Mouse (Mus musculus): ENCODE results near the gene Stx3. TPM values are rescaled to one million over a fixed set of nuclear protein-coding genes. Genes with fewer than 3 reads are reported as not detected.

Stx3 gene
- 1 to 10 TPM; 2.4 to 2.6 TPM for polyA plus RNA-seq (2017; shearing (Covaris generic))

GRCm38 (mm10) chr19:11819143-11819700, at the start of gene Stx3:
TSS of gene Stx3 (minus strand) at chr19:11819403.

GRCm38 (mm10) chr19:11860966-11861365, 41.8 kb upstream of the Stx3 start, which contains the start of gene Olfr1418:
TSS of gene Olfr1418 (minus strand) at chr19:11861066.

GRCm38 (mm10) chr19:11839119-11839518, 19.9 kb upstream of the Stx3 start, which contains the start of gene Olfr1417:
TSS of gene Olfr1417 (minus strand) at chr19:11839219.

GRCm38 (mm10) chr19:11770205-11770892, 48.9 kb downstream of the Stx3 start, which contains the start of gene Mrpl16:
TSS of gene Mrpl16 (plus strand) at chr19:11770391.

GRCm38 (mm10) chr19:11747298-11747697, 71.9 kb downstream of the Stx3 start, which contains the start of gene Gif:
TSS of gene Gif (plus strand) at chr19:11747554.

Other genes starting within 250 kb of the Stx3 start
- 10 to 100 TPM in 1 of 2 experiments, 1 to 10 TPM in 1; 9.3 to 10.1 TPM for gene Ms4a6d, start 214.6 kb downstream of the Stx3 start, polyA plus RNA-seq (2017; shearing (Covaris generic))
- gene Ms4a2, start 195.7 kb downstream of the Stx3 start, polyA plus RNA-seq (2017; shearing (Covaris generic)): under 1 TPM in 1 of 2 experiments, not detected in 1; 0.47 TPM
- not detected for gene Ms4a3, start 178.6 kb downstream of the Stx3 start, polyA plus RNA-seq (2017; shearing (Covaris generic))
- not detected for gene Oosp2, start 158.8 kb downstream of the Stx3 start, polyA plus RNA-seq (2017; shearing (Covaris generic))
- gene Oosp1, start 128.3 kb downstream of the Stx3 start, polyA plus RNA-seq (2017; shearing (Covaris generic)): under 1 TPM in 1 of 2 experiments, not detected in 1; 0.26 TPM
- under 1 TPM in 1 of 2 experiments, not detected in 1; 0.44 TPM for gene Oosp3, start 122.3 kb downstream of the Stx3 start, polyA plus RNA-seq (2017; shearing (Covaris generic))
- gene Gif, start 71.8 kb downstream of the Stx3 start, polyA plus RNA-seq (2017; shearing (Covaris generic)): not detected
- gene Mrpl16, start 49.0 kb downstream of the Stx3 start, polyA plus RNA-seq (2017; shearing (Covaris generic)): 10 to 100 TPM; 45.1 to 47.2 TPM
- under 1 TPM in 1 of 2 experiments, not detected in 1; 0.58 TPM for gene Olfr1417, start 19.8 kb upstream of the Stx3 start, polyA plus RNA-seq (2017; shearing (Covaris generic))
- gene Olfr1418, start 41.7 kb upstream of the Stx3 start, polyA plus RNA-seq (2017; shearing (Covaris generic)): not detected
- not detected for gene Olfr1419, start 55.7 kb upstream of the Stx3 start, polyA plus RNA-seq (2017; shearing (Covaris generic))
- not detected for gene Olfr1420, start 67.2 kb upstream of the Stx3 start, polyA plus RNA-seq (2017; shearing (Covaris generic))
- 10 to 100 TPM; 18.3 to 20.1 TPM for gene Patl1, start 93.0 kb upstream of the Stx3 start, polyA plus RNA-seq (2017; shearing (Covaris generic))
- 10 to 100 TPM; 36.9 to 44.3 TPM for gene Osbp, start 146.5 kb upstream of the Stx3 start, polyA plus RNA-seq (2017; shearing (Covaris generic))
- under 1 TPM in 1 of 2 experiments, not detected in 1; 0.11 TPM for gene Olfr1423, start 221.9 kb upstream of the Stx3 start, polyA plus RNA-seq (2017; shearing (Covaris generic))
- gene Olfr1424, start 243.3 kb upstream of the Stx3 start, polyA plus RNA-seq (2017; shearing (Covaris generic)): under 1 TPM; 0.10 to 0.20 TPM

All from activated CD4-positive, CD25-positive, alpha-beta regulatory T cell (primary cell).